Mouse (Mus musculus) bone marrow macrophage, adult 2 months (primary cell): Measurements from ENCODE around the gene 6430571L13Rik.

Experiments
- CTCF ChIP-seq: IDR thresholded peaks from 2 replicates; pipeline ENCODE4 v1.5.1; 2012; ENCODE audit warnings: low read depth, mild to moderate bottlenecking, low read length, moderate library complexity
- POLR2A ChIP-seq: IDR thresholded peaks from 2 replicates; pipeline ENCODE4 v1.6.1; 2012; ENCODE audit warnings: mild to moderate bottlenecking, low read depth, low read length, borderline replicate concordance

DNA sequence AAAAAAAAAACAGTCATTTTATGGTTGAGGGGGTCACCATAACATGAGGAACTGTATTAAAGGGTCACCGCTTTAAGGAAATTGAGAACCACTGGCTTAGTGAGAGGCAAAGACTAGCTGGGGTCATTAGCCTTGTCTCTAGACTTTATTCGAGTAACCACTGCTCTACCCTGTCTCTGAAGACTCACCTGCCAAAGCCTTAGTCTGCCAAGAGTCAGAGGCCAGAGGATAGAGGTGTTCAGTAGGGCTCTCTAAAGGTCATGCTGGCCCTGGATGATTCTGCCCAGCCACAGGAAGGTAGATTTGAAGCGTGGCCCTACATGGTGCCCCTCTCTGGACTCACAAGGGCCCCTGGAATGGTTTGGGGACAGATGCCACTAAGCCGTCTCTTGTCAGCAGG is 35.4 kb upstream of the 6430571L13Rik start:
- no peak for TF ChIP-seq POLR2A
- no peak for TF ChIP-seq CTCF
